In the genomic region with DNA sequence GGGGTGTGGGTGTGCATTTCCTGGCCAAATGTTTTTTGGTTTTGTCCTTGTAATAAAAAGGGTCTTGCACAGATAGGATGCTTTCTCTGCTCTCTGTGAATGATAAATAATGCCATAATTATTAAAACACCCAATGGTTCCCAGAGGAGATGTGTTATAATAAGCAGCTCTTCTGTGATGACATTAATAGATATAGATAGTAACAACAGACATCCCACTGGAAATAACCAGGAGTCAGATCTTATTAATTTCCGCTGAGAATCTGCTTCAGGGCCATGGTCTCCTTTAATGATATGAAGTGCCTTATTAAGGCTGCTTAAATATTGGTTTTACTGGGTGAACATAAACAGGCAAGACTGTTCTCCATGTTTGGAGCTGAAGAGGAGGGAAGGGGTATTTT, we compare ENCODE assay signal across 35 mouse cellular contexts. TPM values are rescaled to one million over a fixed set of nuclear protein-coding genes. Genes with fewer than 3 reads are reported as not detected.
DNase-seq lines count a peak whose midpoint lies in the region; ATAC-seq lines count a peak whose summit lies in the region.
"Had no signal": no experiment of that assay in that cellular context is flagged by ENCODE, and none has a peak within 500 bp of the region (broad histone marks: within the 10 kb centered on the region; RNA-seq: fewer than 3 reads in every experiment).

No protein-coding gene starts in this region.

- no peak for ATAC-seq in embryonic facial prominence, embryonic 14.5 days (ENCODE audit: low read depth)
- 0 out of 2 replicates have a peak, but pooled peaks have one; percentile 5 for ATAC-seq in midbrain, embryonic 14.5 days (ENCODE audit: low FRiP score, low TSS enrichment)
- ATAC-seq in hindbrain, embryonic 16.5 days: peak; percentile 60
- ATAC-seq: activated CD4-positive, CD25-positive, alpha-beta regulatory T cell, adult 4 months; forebrain, embryonic 16.5 days; intestine, embryonic 16.5 days had no signal

- peak; percentile 7 for DNase-seq in embryonic facial prominence, embryonic 14.5 days (ENCODE audit: low spot score)
- no peak for DNase-seq in embryonic facial prominence, embryonic 10.5 days (ENCODE audit: low spot score)
- DNase-seq in midbrain, embryonic 14.5 days: peak; percentile 33
- DNase-seq in midbrain, embryonic 10.5 days (ENCODE audit: low spot score): no peak
- DNase-seq in gastrocnemius, adult 8-10 months (ENCODE audit: low spot score in 2 of 2): no peak
- no peak for DNase-seq in right cerebral cortex, postnatal 14 days
- DNase-seq: adrenal gland, adult 2 months; adrenal gland, postnatal 36 days; cerebellum, adult 2 months; cerebellum, postnatal 36 days; embryo, embryonic 11 days; gastrocnemius, adult 2 months; heart, postnatal 14 days; kidney, adult 8-10 months; kidney, postnatal 4 days; liver, embryonic 13.5 days; lung, adult 2 months; lung, postnatal 10 days; spleen, adult 18-20 months; thymus, postnatal 14 days had no signal

- H3K36me3 ChIP-seq in embryonic facial prominence, embryonic 14.5 days (ENCODE audit: control insufficient read depth, insufficient read depth, low read length): no peaks in the 10 kb centered on the region
- no peaks in the 10 kb centered on the region for H3K36me3 ChIP-seq in embryonic facial prominence, embryonic 10.5 days (replicated peaks)
- H3K36me3 ChIP-seq in midbrain, embryonic 14.5 days (ENCODE audit: control insufficient read depth, insufficient read depth, low read length): no peaks in the 10 kb centered on the region
- no peaks in the 10 kb centered on the region; the same call in 1 of the 2 replicates for H3K36me3 ChIP-seq in midbrain, embryonic 10.5 days
- no peaks in the 10 kb centered on the region for H3K36me3 ChIP-seq in hindbrain, embryonic 16.5 days (ENCODE audit: control insufficient read depth, insufficient read depth, low read length)
- H3K36me3 ChIP-seq: embryonic facial prominence, embryonic 13.5 days; limb, embryonic 10.5 days; limb, embryonic 15.5 days; liver, embryonic 13.5 days; midbrain, embryonic 12.5 days had no signal

- no peaks in the 10 kb centered on the region for H3K9me3 ChIP-seq in embryonic facial prominence, embryonic 14.5 days (ENCODE audit: control insufficient read depth, low read length)
- H3K9me3 ChIP-seq in embryonic facial prominence, embryonic 10.5 days: no peaks in the 10 kb centered on the region
- H3K9me3 ChIP-seq in midbrain, embryonic 14.5 days (ENCODE audit: control insufficient read depth, low read length): no peaks in the 10 kb centered on the region
- H3K9me3 ChIP-seq in midbrain, embryonic 10.5 days (replicated peaks): no peaks in the 10 kb centered on the region
- no peaks in the 10 kb centered on the region for H3K9me3 ChIP-seq in hindbrain, embryonic 16.5 days (ENCODE audit: control insufficient read depth, low read length)
- H3K9me3 ChIP-seq: embryonic facial prominence, embryonic 13.5 days; limb, embryonic 10.5 days; limb, embryonic 15.5 days; liver, embryonic 13.5 days; midbrain, embryonic 12.5 days had no signal

- no peak overlapping the region for H3K4me3 ChIP-seq in embryonic facial prominence, embryonic 14.5 days (ENCODE audit: low read depth, low read length)
- no peak overlapping the region for H3K4me3 ChIP-seq in embryonic facial prominence, embryonic 10.5 days
- no peak overlapping the region for H3K4me3 ChIP-seq in midbrain, embryonic 14.5 days (replicated peaks; ENCODE audit: low read depth, low read length)
- H3K4me3 ChIP-seq in midbrain, embryonic 10.5 days: no peak overlapping the region
- H3K4me3 ChIP-seq in hindbrain, embryonic 16.5 days (ENCODE audit: low read length): no peak overlapping the region
- H3K4me3 ChIP-seq: embryonic facial prominence, embryonic 13.5 days; erythroblast, embryonic 14.5 days; gastrocnemius, adult 2 months; limb, embryonic 10.5 days; limb, embryonic 15.5 days; liver, embryonic 13.5 days; midbrain, embryonic 12.5 days had no signal

- no peak overlapping the region for H3K4me2 ChIP-seq in embryonic facial prominence, embryonic 14.5 days (ENCODE audit: low read depth, low read length)
- no peak overlapping the region for H3K4me2 ChIP-seq in midbrain, embryonic 14.5 days (ENCODE audit: low read length)
- H3K4me2 ChIP-seq in hindbrain, embryonic 16.5 days (ENCODE audit: low read length): no peak overlapping the region
- H3K4me2 ChIP-seq: embryonic facial prominence, embryonic 13.5 days; limb, embryonic 15.5 days; liver, embryonic 13.5 days; midbrain, embryonic 12.5 days had no signal

- no peaks in the 10 kb centered on the region for H3K4me1 ChIP-seq in embryonic facial prominence, embryonic 14.5 days (ENCODE audit: control insufficient read depth, insufficient read depth, low read length)
- H3K4me1 ChIP-seq in embryonic facial prominence, embryonic 10.5 days: no peaks in the 10 kb centered on the region
- H3K4me1 ChIP-seq in midbrain, embryonic 14.5 days (ENCODE audit: control insufficient read depth, insufficient read depth, low read length): peaks cover 3% of the 10 kb centered on the region; the same call in 1 of the 2 replicates
- H3K4me1 ChIP-seq in midbrain, embryonic 10.5 days: peaks cover 10% of the 10 kb centered on the region
- no peaks in the 10 kb centered on the region for H3K4me1 ChIP-seq in hindbrain, embryonic 16.5 days (ENCODE audit: control insufficient read depth, insufficient read depth, low read depth, low read length)
- H3K4me1 ChIP-seq: embryonic facial prominence, embryonic 13.5 days; limb, embryonic 15.5 days; liver, embryonic 13.5 days; midbrain, embryonic 12.5 days had no signal

- no peak overlapping the region for H3K27ac ChIP-seq in embryonic facial prominence, embryonic 14.5 days (replicated peaks; ENCODE audit: low read depth, low read length)
- no peak overlapping the region for H3K27ac ChIP-seq in embryonic facial prominence, embryonic 10.5 days (replicated peaks)
- no peak overlapping the region for H3K27ac ChIP-seq in midbrain, embryonic 14.5 days (replicated peaks; ENCODE audit: low read depth, low read length)
- H3K27ac ChIP-seq in midbrain, embryonic 10.5 days (replicated peaks): no peak overlapping the region
- H3K27ac ChIP-seq in hindbrain, embryonic 16.5 days (ENCODE audit: low read depth, low read length): no peak overlapping the region
- H3K27ac ChIP-seq: embryonic facial prominence, embryonic 13.5 days; gastrocnemius, adult 2 months; kidney, postnatal 0 days; limb, embryonic 10.5 days; limb, embryonic 15.5 days; liver, embryonic 13.5 days; midbrain, embryonic 12.5 days had no signal

- no peaks in the 10 kb centered on the region for H3K27me3 ChIP-seq in embryonic facial prominence, embryonic 14.5 days (replicated peaks; ENCODE audit: control insufficient read depth, insufficient read depth, low read length)
- no peaks in the 10 kb centered on the region for H3K27me3 ChIP-seq in embryonic facial prominence, embryonic 10.5 days (replicated peaks; ENCODE audit: low read depth, poor library complexity, severe bottlenecking)
- no peaks in the 10 kb centered on the region for H3K27me3 ChIP-seq in midbrain, embryonic 14.5 days (ENCODE audit: control insufficient read depth, insufficient read depth, low read length)
- no peaks in the 10 kb centered on the region for H3K27me3 ChIP-seq in midbrain, embryonic 10.5 days (ENCODE audit: low read depth, poor library complexity, severe bottlenecking)
- H3K27me3 ChIP-seq in hindbrain, embryonic 16.5 days (replicated peaks; ENCODE audit: control insufficient read depth, insufficient read depth, low read length): no peaks in the 10 kb centered on the region
- H3K27me3 ChIP-seq: CH12.LX; embryonic facial prominence, embryonic 13.5 days; limb, embryonic 15.5 days; liver, embryonic 13.5 days; midbrain, embryonic 12.5 days had no signal

- WGBS in embryonic facial prominence, embryonic 14.5 days: 89% methylated on average over 1 of the region's 1 CpGs
- 92% methylated on average over 1 of the region's 1 CpGs for WGBS in embryonic facial prominence, embryonic 10.5 days
- 65% methylated on average over 1 of the region's 1 CpGs for WGBS in midbrain, embryonic 14.5 days
- WGBS in midbrain, embryonic 10.5 days: 98% methylated on average over 1 of the region's 1 CpGs
- 51% methylated on average over 1 of the region's 1 CpGs for WGBS in hindbrain, embryonic 16.5 days

- no peak overlapping the region for H3K9ac ChIP-seq in embryonic facial prominence, embryonic 14.5 days (ENCODE audit: low read depth, low read length)
- H3K9ac ChIP-seq in midbrain, embryonic 14.5 days (replicated peaks; ENCODE audit: low read length): no peak overlapping the region
- H3K9ac ChIP-seq in hindbrain, embryonic 16.5 days (ENCODE audit: low read depth, low read length): no peak overlapping the region
- H3K9ac ChIP-seq: embryonic facial prominence, embryonic 13.5 days; limb, embryonic 15.5 days; liver, embryonic 13.5 days; midbrain, embryonic 12.5 days had no signal

RNA-seq across cellular contexts. Expression of gene Slc39a12, which starts 2.8 kb away (rescaled TPM):
- polyA plus RNA-seq in embryonic facial prominence, embryonic 14.5 days (2014; fragmentation: Nextera tagmentation; extraction: Ambion mirVana): 0.34 and 0.36 TPM in 2 replicates
- polyA plus RNA-seq in embryonic facial prominence, embryonic 10.5 days (2016; fragmentation: Nextera tagmentation; extraction: Ambion mirVana): 0.09 TPM in 1 of 2 replicates, not detected in the other
- polyA plus RNA-seq in midbrain, embryonic 14.5 days (2014; fragmentation: Nextera tagmentation; extraction: Ambion mirVana): 2.8 and 3.1 TPM in 2 replicates
- polyA plus RNA-seq in midbrain, embryonic 10.5 days (2016; fragmentation: Nextera tagmentation; extraction: Ambion mirVana): 1.3 and 1.5 TPM in 2 replicates
- polyA plus RNA-seq in hindbrain, embryonic 16.5 days (2015; fragmentation: Nextera tagmentation; extraction: Ambion mirVana): 4.7 and 5.5 TPM in 2 replicates
- under 1 TPM in 1 of 4 experiments, not detected in 3; 0.19 TPM for total RNA-seq in gastrocnemius, adult 8-10 months (2022)
- total RNA-seq: CH12.LX; ES-E14; heart, adult 8-10 months had no signal
- polyA plus RNA-seq: activated CD4-positive, CD25-positive, alpha-beta regulatory T cell, adult 4 months; adrenal gland, adult 2 months; C2C12; erythroblast, embryonic 14.5 days; heart, embryonic 14.5 days; intestine, embryonic 16.5 days; liver, embryonic 13.5 days had no signal

Comparison
In these comparisons a context has a peak if more than half of its experiments do, and no peak if none do; other contexts are left out.
1. DNase-seq: peak in embryonic facial prominence, embryonic 14.5 days (single experiment) and midbrain, embryonic 14.5 days (single experiment); none in embryonic facial prominence, embryonic 10.5 days (single experiment), midbrain, embryonic 10.5 days (single experiment), gastrocnemius, adult 8-10 months (0 of 2) and right cerebral cortex, postnatal 14 days (single experiment).